Mouse (Mus musculus) midbrain, embryonic 13.5 days (tissue): ENCODE measurements around the gene Mpnd. TPM values are rescaled to one million over a fixed set of nuclear protein-coding genes. Genes with fewer than 3 reads are reported as not detected.

ENCODE experiments used
- ATAC-seq: fragments of 200-750 bp; cut with Nextera tagmentation; 2 replicates; pipeline ENCODE4 v1.8.0; 2017; ENCODE audit warnings: mild to moderate bottlenecking, moderate TSS enrichment, moderate library complexity
- H3K27ac ChIP-seq: fragments of 300-500 bp; sonication (generic); 2 replicates; pipeline ENCODE4 v1.5.1; 2015; ENCODE audit warnings: inconsistent platforms, mild to moderate bottlenecking, moderate library complexity
- H3K27me3 ChIP-seq: fragments of 300-500 bp; sonication (generic); 2 replicates; pipeline ENCODE4 v1.6.1; 2015; ENCODE audit warnings: mild to moderate bottlenecking, inconsistent platforms
- H3K36me3 ChIP-seq: fragments of 300-500 bp; sonication (generic); 2 replicates; pipeline ENCODE4 v1.6.1; 2015; ENCODE audit warnings: mild to moderate bottlenecking, inconsistent platforms
- H3K4me1 ChIP-seq: fragments of 300-500 bp; sonication (generic); replicated peaks from 2 replicates; pipeline ENCODE4 v1.6.1; 2015; ENCODE audit warnings: inconsistent platforms
- H3K4me2 ChIP-seq: fragments of 300-500 bp; sonication (generic); replicated peaks from 2 replicates; pipeline ENCODE4 v1.6.1; 2015; ENCODE audit warnings: moderate library complexity, mild to moderate bottlenecking, inconsistent platforms
- H3K4me3 ChIP-seq: fragments of 300-500 bp; sonication (generic); replicated peaks from 2 replicates; pipeline ENCODE4 v1.5.1; 2015; ENCODE audit warnings: mild to moderate bottlenecking, inconsistent platforms
- H3K9ac ChIP-seq: fragments of 300-500 bp; sonication (generic); replicated peaks from 2 replicates; pipeline ENCODE4 v1.6.1; 2015; ENCODE audit warnings: mild to moderate bottlenecking, inconsistent platforms
- H3K9me3 ChIP-seq: fragments of 300-500 bp; sonication (generic); 2 replicates; pipeline ENCODE4 v1.6.1; 2016; ENCODE audit warnings: mild to moderate bottlenecking, inconsistent platforms
- WGBS: fragments of 180-500 bp; shearing (Covaris S2); methylation state at CpG from one replicate; pipeline ENCODE4 v1.1.7; 2015; 5-methylcytosine and 5-hydroxymethylcytosine counted together
- polyA plus RNA-seq: library from polyadenylated mRNA; unstranded; fragments of >200 nt; fragmentation: Nextera tagmentation; extraction: Ambion mirVana; gene quantifications from 2 replicates; pipeline ENCODE4 v1.2.1, GENCODE M21; 2015

Gene Mpnd
- 159 and 182 TPM in 2 replicates for polyA plus RNA-seq

DNA sequence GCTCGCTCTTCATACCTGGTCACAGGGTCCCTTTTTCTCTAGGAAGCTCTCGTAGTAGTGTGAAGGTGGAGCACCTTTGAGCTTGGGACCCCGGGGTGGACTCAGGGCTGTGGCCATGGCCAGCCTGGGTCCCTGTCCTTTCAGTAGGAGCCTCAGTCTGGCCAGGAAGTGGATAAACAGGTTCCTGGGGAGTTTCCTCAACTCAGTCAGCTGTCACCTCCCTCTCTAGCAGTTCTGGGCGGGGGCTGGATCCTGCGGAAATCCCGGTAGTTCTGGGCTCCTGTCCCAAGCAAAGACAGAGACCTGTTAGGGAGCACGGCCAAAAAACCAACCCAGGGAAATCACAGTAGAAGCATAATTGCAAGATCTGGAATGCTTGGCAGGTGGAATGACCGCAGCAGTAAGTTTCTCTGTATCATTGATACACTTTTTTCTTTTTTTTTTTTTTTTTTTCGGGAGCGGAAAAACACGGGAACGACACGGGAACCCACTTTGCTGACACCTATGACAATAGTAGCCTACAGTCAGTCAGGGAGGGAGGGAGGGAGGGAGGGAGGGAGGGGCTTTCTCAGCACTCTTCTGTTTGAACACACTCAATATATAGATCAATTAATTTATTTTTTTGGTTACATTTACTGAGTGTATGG lies at the start of gene Mpnd, which contains the start of gene Stap2:
Mpnd (plus strand) TSS at position 297 of the 647 bp plus-strand sequence.
Stap2 (minus strand) TSS at position 170 of the 647 bp plus-strand sequence.
- WGBS = 55% methylated on average over 13 of the region's 13 CpGs
- no peak for ATAC-seq
- Histone ChIP-seq H3K4me2 (no peak within 1 kb of the TSS), H3K4me3 (no peak within 1 kb of the TSS), H3K27me3 (peaks cover 15% of the 10 kb centered on the region), H3K9me3 (no peaks in the 10 kb centered on the region), H3K4me1 (peaks cover 19% of the 10 kb centered on the region), H3K36me3 (no peaks in the 10 kb centered on the region), H3K27ac (no peak within 1 kb of the TSS), H3K9ac (no peak within 1 kb of the TSS)

DNA sequence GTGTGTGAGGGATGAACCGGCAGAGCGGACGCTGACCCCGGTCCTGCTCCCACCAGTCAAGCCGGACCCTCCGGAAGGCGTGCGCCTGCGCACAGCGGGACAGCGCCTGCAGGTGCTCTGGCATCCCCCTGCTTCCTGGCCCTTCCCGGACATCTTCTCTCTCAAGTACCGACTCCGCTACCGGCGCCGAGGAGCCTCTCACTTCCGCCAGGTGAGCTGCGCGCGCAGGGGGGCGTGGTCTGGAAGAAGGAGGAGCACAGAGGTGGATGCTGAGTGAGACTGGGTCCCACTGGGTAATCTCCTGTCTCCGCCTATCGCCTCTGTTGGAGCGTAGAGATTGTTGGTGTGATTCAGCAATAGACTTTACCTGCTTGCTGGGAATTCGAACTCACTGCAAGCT lies 49.4 kb upstream of the Mpnd start:
- peak; percentile 24 for ATAC-seq
- peak overlapping the region; percentile 67 for H3K9ac ChIP-seq
- peak overlapping the region; percentile 57 for H3K27ac ChIP-seq
- H3K9me3 ChIP-seq = no peaks in the 10 kb centered on the region
- H3K4me2 ChIP-seq = peak overlapping the region; percentile 59
- under 1% methylated on average over 26 of the region's 26 CpGs for WGBS
- peaks cover 37% of the 10 kb centered on the region for H3K4me1 ChIP-seq
- peak overlapping the region; percentile 48 for H3K4me3 ChIP-seq
- 0 out of 2 replicates have a peak, but pooled peaks cover under 1% of the 10 kb centered on the region for H3K36me3 ChIP-seq
- peaks cover 22% of the 10 kb centered on the region for H3K27me3 ChIP-seq

DNA sequence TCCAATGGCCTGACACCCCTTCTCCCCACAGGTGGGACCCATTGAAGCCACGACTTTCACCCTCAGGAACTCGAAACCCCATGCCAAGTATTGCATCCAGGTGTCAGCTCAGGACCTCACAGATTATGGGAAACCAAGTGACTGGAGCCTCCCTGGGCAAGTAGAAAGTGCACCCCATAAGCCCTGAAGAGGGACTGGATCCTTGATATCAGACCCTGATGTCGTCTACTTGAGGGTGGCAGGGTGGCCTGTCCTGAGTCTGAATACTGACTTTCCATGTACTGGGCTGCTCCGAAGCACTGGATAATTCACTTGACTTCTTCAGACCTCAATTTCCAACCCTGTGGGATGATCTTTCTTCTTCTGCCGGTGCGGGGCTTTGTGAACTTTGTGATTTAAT lies 48.9 kb upstream of the Mpnd start:
- Histone ChIP-seq H3K9me3 (no peaks in the 10 kb centered on the region), H3K4me1 (peaks cover 37% of the 10 kb centered on the region), H3K4me3 (peak overlapping the region; percentile 48), H3K36me3 (peaks cover 5% of the 10 kb centered on the region), H3K27ac (peak overlapping the region; percentile 57), H3K9ac (peak overlapping the region; percentile 67), H3K4me2 (peak overlapping the region; percentile 59), H3K27me3 (peaks cover 19% of the 10 kb centered on the region)
- WGBS = 34% methylated on average over 6 of the region's 6 CpGs
- no peak for ATAC-seq

DNA sequence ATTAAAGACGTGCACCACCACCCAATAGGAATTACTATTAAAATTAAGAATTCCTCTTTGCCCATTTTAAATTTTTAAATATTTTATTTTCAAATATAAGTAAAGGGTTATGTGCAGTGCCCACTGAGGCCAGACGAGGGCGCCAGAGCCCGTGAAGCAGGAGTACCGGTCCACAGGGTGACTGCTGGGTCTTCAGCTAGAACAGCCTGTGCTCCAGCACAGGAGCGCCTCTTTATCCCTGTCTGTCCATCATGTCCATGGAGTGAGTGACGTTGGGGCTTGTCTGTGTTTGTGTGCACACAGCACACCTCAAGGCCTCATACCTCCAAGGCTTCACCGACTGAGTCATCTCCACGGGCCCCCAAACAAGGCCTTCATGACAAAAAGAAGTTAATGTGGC lies 48.3 kb upstream of the Mpnd start:
- Histone ChIP-seq H3K27me3 (peaks cover 19% of the 10 kb centered on the region), H3K4me2 (peak overlapping the region; percentile 59), H3K4me3 (0 out of 2 replicates have a peak overlapping the region, but pooled peaks have one; percentile 48), H3K4me1 (peaks cover 37% of the 10 kb centered on the region), H3K9me3 (no peaks in the 10 kb centered on the region), H3K27ac (peak overlapping the region; percentile 57; the same call in 1 of the 2 replicates), H3K9ac (no peak overlapping the region), H3K36me3 (peaks cover 10% of the 10 kb centered on the region)
- ATAC-seq = peak; percentile 59
- 13% methylated on average over 9 of the region's 9 CpGs for WGBS

DNA sequence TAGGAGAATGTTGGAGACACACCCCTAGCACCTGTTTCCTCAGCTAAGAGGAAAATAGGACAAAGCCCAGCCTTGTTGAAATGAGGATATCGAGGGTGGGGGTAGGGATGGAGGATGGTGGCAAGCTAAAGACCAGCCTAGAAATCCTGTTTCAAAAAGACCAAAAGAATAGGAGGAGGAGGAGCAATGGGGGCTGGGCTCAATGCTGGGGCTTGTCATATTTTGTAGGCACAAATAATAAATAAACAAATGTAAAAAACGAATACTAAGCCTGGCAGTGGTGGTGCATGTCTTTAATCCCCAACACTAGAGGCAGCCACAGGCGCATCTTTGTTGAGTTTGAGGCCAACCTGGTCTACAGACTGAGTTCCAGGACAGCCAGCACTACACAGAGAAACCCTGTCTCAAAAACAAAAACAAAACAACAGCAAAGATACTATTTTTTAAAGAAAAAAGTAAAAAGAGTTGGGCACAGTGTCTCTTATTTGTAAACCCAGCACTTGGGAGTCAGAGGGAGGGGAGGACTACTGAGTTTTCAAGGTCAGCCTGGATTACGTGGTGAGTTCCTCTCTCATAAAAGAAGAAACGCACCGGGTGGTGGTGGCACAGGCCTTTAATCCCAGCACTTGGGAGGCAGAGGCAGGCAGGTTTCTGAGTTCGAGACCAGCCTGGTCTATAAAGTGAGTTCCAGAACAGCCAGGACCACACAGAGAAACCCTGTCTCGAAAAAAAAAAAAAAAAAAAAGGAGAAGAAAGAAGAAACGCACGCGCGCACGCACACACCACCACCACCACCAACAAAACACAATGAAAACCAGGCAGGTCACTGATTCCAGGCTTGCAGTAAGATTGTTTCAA lies 47.6 kb upstream of the Mpnd start:
- no peaks in the 10 kb centered on the region for H3K9me3 ChIP-seq
- peak overlapping the region; percentile 56 for H3K4me3 ChIP-seq
- peaks cover 37% of the 10 kb centered on the region for H3K4me1 ChIP-seq
- H3K27ac ChIP-seq = peak overlapping the region; percentile 92
- peaks cover 14% of the 10 kb centered on the region for H3K27me3 ChIP-seq
- peak overlapping the region; percentile 59 for H3K4me2 ChIP-seq
- peak overlapping the region; percentile 49 for H3K9ac ChIP-seq
- peaks cover 15% of the 10 kb centered on the region for H3K36me3 ChIP-seq
- 76% methylated on average over 13 of the region's 13 CpGs for WGBS
- ATAC-seq = no peak

DNA sequence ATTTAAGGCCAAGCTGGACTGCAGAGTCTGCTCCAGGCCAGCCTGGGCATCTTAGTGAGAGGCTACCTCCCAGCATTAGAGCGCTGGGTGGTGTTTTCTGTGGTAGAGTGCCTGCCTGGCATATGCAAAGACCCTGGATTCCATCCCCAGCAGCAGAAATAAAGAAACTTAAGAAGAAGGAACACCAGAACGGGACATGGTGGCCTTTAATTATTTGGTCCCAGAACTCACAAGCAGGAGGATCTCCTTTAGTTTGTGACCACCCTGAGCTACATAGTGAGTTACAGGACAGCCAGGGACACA lies 47.0 kb upstream of the Mpnd start:
- whole genome bisulfite sequencing = 34% methylated on average over 2 of the region's 2 CpGs
- Histone ChIP-seq H3K36me3 (peaks cover 20% of the 10 kb centered on the region), H3K9me3 (no peaks in the 10 kb centered on the region), H3K4me1 (peaks cover 37% of the 10 kb centered on the region), H3K4me3 (peak overlapping the region; percentile 56), H3K4me2 (peak overlapping the region; percentile 58), H3K27me3 (peaks cover 14% of the 10 kb centered on the region), H3K27ac (peak overlapping the region; percentile 92), H3K9ac (peak overlapping the region; percentile 49)
- ATAC-seq = no peak

DNA sequence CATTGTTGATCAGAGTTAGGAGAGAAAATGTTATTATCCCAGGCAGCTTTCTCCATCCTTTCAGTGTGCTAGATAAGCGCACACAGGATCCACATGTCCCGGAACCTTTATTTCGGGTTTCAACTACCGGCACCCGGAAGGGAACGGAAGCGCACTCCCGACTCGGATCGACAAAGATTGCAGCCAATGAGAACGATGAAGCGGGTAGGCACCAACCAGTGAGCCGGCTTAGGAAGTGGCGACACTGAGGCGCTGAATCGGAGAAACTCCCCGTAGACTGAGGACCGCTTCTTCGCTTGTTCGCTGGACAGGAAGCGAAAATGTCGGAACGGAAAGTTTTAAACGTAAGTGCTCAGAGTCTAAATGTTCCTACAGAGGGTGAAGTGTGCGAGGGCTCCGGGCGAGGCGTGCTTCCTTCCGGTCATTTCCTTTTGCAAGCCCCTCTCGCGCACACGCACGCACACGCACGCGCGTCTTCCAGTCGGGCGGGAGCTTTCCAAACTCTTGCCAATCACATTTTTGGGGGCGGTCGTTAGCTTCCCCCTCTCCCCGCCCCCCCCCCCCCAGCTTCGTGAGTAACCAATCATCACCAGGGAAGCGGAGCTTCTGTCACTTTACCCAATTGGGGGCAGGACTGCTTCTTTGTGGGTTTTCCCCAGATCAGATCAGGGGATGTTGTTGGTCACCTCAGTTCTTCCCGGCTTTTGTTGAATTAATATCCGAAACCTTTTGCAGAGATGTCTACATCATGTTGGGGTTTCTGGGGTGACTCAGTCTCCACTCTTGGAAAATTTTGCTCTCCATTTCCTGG lies 46.4 kb upstream of the Mpnd start, which contains the start of gene Yju2:
Yju2 (plus strand) TSS at position 182 of the 811 bp plus-strand sequence.
- ATAC-seq = peak; percentile 90
- Histone ChIP-seq H3K4me1 (peaks cover 37% of the 10 kb centered on the region), H3K9me3 (no peaks in the 10 kb centered on the region), H3K36me3 (peaks cover 25% of the 10 kb centered on the region), H3K9ac (peak within 1 kb of the TSS; percentile 62), H3K27me3 (peaks cover 13% of the 10 kb centered on the region), H3K4me3 (peak within 1 kb of the TSS; percentile 56), H3K4me2 (peak within 1 kb of the TSS; percentile 58), H3K27ac (peak within 1 kb of the TSS; percentile 92)
- under 1% methylated on average over 46 of the region's 46 CpGs for WGBS

DNA sequence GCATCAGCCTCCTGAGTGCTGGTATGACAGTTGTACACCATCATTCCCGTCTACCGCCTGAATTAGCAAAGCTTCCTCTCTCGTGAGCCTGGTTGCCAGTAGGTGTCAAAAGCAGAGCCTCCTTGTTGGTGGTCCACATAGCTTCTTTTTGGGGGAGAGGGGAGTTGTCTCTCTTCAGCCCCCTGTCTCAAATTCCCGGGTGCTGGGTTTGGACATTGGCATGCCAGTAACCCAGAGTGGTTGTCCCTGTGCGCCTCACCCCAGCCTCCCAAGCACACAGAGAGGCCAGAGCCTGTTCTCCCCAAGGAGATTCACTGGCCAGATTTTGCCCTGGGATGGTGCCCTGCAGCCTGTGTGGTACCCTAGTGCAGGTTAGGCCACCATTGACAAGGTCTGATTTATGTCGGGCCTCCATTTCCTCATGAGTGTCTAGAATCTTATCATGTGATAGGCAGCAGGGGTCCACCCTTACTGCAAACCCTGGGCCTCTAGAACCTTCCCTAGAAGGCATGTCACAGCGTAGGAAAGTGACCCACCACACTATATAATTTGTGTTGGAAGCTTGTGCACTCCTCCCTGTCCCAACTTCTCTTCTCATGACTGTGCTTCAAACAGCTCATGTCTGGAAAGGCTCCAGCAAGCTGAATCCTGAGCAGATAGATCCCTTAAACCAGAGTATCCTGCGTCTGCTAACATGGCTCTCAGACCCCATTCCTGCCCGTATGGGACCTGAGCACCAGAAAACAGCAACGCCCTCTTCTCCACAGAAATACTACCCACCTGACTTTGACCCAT lies 45.4 kb upstream of the Mpnd start:
- Histone ChIP-seq H3K9me3 (no peaks in the 10 kb centered on the region), H3K4me3 (peak overlapping the region; percentile 56), H3K9ac (peak overlapping the region; percentile 59), H3K36me3 (peaks cover 35% of the 10 kb centered on the region), H3K27ac (peak overlapping the region; percentile 92), H3K27me3 (peaks cover 3% of the 10 kb centered on the region; the same call in 1 of the 2 replicates), H3K4me1 (peaks cover 37% of the 10 kb centered on the region), H3K4me2 (peak overlapping the region; percentile 58)
- no peak for ATAC-seq
- WGBS = 77% methylated on average over 10 of the region's 10 CpGs

DNA sequence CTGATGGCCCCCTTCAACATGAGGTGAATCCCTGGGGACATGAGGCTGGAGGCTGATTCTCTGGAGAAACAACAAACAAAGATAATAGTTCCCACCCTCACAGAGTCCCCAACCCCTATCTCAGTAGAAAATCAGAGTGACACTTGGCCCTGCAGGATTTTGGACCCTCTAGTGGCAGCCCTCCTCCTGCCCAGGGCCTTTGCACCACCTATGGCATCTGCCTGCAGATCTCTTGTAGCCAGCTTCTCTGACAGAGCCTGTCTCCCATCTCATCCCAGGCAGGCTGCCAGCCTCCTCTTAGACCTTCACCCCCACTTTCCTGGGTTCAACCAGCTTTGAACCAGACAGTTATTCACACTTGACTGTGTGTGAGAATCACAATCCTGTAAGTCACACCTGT lies 44.7 kb upstream of the Mpnd start:
- Histone ChIP-seq H3K27me3 (no peaks in the 10 kb centered on the region), H3K4me3 (no peak overlapping the region), H3K9me3 (no peaks in the 10 kb centered on the region), H3K27ac (no peak overlapping the region), H3K4me2 (no peak overlapping the region), H3K36me3 (peaks cover 41% of the 10 kb centered on the region), H3K4me1 (peaks cover 34% of the 10 kb centered on the region), H3K9ac (no peak overlapping the region)
- ATAC-seq = no peak

DNA sequence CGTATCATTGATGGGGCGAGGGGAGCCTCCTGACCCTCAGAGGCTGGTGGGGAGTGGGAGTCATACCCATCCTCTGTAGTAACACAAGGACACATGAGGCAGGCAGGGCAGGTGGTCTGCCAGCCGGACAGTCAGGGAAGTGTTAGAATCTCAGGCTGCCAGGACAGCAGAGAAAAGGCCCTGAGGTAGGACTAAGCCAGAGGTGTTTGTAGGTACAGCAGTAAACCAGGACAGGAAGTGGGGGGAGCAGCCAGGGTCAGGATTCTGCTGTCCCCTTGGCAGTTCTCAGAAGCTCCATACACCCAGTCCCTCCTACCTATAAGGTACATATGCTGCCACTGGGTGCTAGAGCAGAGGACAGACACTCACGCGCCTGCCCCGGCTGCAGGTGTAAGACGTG lies 43.9 kb upstream of the Mpnd start:
- H3K4me3 ChIP-seq = no peak overlapping the region
- H3K4me2 ChIP-seq = no peak overlapping the region
- H3K27me3 ChIP-seq = no peaks in the 10 kb centered on the region
- WGBS = 94% methylated on average over 7 of the region's 7 CpGs
- peaks cover 48% of the 10 kb centered on the region for H3K36me3 ChIP-seq
- peaks cover 25% of the 10 kb centered on the region for H3K4me1 ChIP-seq
- ATAC-seq = no peak
- H3K27ac ChIP-seq = no peak overlapping the region
- H3K9ac ChIP-seq = no peak overlapping the region
- no peaks in the 10 kb centered on the region for H3K9me3 ChIP-seq

DNA sequence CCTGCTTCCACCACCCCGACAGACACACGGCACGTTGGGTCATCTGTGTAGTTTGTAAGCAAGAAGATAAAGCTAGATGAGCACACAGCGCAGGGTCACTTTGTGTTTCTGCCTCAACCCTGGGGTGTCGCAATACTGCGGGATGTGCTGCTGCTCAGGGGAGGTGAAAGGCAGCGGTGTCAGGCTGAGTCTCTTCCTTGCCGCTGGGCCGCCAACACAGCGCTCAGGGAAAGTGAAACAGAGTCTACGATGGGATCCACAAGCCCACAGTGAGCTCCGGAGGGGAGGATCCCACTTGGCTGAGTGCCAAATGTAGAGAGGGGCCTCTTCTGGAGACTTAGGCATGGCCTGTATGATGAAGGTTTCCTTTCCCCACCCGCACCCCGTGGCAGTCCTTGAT lies 42.3 kb upstream of the Mpnd start:
- no peaks in the 10 kb centered on the region for H3K27me3 ChIP-seq
- H3K9ac ChIP-seq = no peak overlapping the region
- peaks cover 61% of the 10 kb centered on the region for H3K36me3 ChIP-seq
- no peak overlapping the region for H3K4me2 ChIP-seq
- H3K4me1 ChIP-seq = peaks cover 22% of the 10 kb centered on the region
- no peak overlapping the region for H3K27ac ChIP-seq
- ATAC-seq = no peak
- H3K4me3 ChIP-seq = no peak overlapping the region
- H3K9me3 ChIP-seq = no peaks in the 10 kb centered on the region
- WGBS = 87% methylated on average over 14 of the region's 14 CpGs
